Mouse (Mus musculus) heart, adult 11 months (tissue): ENCODE data around the gene Creb3l1.

ENCODE experiments used
- DNase-seq: peaks from one replicate; pipeline ENCODE4 v3.0.0; 2022

Gene Creb3l1

DNA sequence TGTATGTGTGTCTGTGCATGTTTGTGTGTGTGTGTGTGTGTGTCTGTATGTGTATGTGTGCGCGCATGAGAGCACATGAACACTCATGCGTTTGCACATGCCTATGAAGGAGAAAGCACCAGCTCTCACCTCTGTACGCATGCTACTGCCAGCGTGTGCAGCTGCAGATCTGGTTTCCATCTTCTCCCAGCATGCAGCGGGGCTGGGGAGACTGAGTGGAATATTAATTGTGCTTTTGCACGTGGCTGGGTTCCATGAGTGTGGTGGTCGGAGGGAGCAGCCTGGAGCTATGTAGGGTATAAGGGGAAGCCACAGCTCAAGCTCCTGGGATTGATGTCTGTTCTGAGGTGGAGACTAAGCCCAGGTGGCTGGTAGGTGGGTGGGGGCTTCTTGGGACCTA lies 6.3 kb upstream of the Creb3l1 start:
- DNase-seq: peak; percentile 79

DNA sequence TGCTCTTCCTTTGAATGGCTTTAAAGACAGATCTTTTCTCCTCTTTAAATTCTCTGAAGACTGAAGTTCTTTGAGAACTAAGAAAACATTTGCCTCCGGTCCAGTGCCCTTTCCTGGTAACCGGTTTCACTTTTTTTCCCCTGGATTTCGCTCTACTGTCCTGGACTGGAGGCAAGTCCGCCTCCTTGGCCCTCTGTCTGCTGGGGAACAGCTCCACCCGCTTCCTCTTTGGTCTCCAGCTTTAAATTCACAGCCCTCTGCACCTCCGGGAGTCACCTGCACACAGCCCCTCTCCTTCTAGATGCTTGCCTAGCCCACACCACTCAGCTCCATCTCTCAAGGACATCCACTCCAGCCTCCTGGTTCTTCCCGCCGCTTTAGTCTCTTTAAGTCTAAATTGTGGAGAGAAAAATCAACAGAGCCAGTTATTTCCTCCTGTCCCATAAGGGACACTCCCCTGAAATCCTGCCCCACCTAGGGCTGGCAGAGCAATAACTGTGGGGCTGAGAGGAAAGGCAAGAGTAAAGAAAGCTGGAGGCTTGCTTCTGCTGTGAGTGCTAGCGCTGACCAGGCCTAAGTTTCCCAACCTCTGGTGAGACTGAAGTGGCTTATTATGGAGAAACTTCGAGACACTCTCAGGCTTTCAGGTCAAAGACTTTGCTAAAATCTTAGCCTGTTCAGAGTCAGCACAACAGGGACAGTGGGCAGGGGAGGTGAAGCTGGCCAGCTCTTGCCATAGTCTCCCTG lies 5.3 kb upstream of the Creb3l1 start:
- DNase-seq: peak; percentile 87

DNA sequence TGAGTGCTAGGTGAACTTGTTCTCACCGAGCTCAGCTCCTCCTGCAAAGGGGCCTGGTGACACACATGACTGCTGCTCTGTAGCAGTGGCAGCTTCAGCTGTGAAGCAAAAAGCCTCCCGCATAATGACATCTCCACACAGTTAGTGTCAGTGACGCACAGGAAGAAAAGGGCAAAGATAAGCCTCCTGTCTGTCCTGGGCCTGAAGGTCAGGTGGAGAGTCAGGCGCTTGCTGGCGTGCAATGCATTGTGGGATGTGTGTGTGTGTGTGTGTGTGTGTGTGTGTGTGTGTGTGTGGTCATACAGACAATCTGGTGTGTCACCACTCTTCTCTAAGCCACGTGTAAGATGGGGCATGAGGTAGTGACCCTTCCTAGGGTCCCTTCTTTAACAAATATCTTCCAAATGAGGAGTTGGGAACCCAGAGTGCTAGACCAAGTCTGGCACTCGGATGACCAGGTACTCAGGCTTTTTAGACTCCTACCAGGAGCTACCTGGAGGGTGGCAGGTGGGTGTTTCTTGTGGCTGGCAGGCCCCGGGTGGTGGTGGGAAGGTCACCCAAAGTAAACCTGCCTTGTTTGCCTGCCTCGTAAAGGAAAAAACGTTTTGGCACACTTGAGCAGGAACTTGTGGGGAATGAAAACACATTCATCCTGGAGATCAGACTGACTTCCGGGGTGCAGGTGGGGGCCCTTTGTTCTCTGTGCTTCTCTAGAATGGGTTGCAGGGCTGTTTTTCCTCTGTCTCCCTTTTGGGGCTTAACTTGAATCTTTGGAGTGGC lies 3.7 kb upstream of the Creb3l1 start:
- peak; percentile 94 for DNase-seq

DNA sequence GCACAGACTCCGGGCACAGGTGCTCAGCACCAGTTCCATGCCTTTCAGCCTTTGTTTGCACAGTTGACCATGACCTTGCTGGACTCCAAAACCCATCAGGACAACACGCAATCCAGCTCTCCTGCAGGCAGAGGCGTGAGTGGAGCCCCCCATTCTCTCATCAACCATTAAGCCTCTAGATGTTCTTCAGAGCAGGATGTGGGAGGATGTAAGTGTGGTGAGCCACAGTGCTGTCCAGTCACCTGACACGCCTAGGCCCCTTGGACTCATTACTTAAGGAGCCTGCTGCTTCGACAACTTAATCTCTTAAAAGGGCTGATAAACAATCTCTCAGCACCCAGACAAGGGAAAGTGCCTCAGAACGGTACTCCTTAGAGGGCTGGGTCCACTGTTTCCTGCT lies 1.7 kb upstream of the Creb3l1 start:
- peak; percentile 86 for DNase-seq

DNA sequence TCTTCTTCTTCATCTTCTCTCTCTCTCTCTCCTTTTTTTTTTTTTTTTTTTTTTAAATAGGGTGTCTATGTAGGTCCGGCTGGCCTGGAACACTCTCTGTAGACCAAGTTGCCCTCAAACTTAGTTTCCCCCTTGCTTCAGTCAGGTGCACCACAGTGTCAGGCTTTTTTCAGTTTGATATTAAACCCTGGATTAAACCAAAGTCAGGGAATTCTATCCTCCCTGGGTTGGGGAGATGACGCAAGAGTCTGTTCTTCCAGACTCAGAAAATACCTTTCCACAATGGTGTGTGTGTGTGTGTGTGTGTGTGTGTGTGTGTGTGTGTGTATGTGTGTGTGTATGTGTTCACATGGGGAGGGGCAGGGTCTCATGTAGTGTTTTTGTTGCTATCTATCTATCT lies 900 bp upstream of the Creb3l1 start:
- DNase-seq: no peak

DNA sequence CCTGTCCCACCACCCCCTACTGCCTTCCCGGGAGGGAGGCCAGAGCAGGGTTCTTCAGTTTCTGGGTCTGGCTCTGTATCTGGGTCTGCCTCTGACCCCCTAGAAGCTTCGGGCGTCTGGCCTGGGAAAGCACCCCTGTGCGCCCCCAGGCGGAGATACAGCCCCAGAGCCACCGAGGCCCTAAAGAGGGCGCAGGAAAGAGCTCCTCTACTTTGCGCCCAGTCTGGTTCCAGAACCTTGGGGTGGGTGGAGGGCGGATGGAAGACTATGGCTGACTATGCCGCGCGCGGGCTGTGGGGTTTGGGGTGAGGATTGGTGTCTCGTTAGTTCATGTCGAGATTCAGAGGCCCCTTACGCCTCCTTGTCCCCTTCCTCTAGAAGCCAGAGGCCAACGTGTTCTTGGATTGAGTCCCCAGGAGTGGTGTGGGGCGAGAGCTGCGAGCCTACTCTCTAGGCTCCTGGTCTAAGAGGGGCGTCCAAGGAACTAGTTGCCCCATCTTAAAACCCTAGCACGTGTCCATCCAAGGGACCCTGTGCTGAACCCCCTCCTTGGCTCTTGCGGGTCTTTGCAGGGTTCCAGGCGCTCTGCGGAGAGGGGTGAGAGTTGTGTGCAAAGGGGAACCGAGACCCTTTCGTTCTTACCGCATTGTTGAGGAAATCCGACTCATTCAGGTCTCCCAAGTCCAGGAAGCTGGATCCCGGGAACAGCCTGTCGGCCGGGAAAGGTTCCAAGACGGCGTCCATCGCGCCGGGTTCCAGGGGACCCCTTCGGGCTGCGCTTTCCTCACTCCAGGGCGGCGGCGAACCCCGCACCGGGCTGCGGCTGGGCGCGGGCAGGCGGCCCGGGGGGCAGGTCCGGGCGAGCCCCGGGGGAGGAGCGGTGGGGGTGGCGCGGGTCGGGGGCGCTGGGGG lies 684 bp downstream of the Creb3l1 start:
- peak; percentile 96 for DNase-seq

DNA sequence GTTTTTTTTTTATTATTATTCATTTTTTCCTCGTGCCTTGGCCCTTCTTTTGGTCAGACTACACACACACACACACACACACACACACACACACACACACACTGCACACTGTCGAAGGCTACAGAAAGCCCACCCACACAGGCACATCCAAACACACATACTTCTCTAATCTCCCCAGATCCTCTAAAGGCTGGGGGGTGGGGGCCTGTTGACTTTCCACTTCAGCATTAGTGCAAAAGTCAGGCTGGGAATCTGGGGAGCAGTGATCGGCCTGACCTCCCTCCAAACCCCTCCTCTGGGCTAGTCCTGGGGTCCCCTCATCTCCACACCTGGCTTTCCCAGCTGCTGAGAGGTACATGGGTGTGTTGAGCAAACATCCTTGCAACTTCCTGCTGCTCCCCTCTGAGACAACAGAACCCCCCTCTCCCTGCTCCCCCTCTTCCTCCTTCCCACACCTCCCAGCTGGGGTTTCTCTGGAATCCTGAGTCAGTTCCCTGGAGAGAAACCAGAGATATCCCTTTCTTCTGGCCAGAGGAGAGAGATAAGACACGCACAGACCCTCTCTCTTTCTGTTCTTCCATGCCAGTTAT lies 3.5 kb downstream of the Creb3l1 start:
- peak; percentile 95 for DNase-seq

DNA sequence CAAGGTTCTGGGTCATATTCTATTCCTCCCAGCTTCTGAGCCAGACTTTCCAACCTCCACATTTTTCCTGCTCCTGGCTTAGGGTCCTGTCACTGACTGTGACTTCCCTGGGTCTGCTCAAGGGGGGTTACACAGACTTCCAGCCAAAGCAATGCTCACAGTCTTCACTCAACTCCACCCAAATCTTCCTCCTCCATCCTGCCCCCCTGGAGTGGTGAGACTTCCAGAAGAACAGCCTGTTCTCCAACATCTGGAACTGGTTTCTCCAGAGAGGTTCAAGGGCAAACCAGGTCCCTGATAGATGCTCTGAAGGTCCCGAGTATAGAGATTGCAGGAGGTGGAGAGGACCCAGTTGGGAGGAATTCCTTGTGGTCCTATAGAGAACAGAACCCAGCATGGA lies 6.9 kb downstream of the Creb3l1 start:
- DNase-seq: peak; percentile 93

DNA sequence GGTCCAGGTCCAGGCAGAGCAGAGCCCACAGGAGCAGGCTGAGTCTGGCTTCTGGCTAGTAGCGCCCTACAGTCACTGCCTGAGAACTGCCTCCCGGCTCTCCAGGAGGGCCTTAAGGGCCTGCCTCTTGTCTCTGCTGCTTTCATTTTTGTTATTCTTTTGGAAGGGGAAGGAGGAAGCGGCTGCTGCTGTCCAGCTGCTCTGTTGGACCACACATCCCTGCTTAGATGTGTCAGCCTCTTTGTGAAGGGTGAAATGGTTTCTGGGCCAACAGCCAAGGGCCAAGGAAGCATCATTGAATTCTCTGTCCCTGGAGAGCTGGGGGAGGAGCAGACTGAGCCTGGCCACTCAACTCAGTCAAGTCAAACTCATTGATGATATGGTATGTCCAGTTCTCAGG lies 7.3 kb downstream of the Creb3l1 start:
- DNase-seq: peak; percentile 99

DNA sequence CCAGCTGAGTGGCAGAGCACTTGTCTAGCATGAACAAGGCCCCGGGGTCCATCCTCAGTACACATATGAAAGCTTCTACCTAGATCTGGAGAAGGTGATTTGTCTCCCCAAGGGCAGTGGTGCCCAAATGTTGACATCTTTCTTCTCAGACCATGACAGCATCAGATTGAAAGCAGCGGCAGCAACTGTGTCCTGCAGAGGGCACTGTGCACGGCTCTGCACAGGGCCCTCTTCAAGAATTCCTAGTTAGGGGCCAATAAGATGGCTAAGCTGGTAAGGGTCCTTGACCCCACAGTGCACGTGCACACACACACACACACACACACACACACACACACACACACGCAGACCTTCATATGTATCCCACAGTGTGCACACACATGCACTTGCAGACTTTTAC lies 9.4 kb downstream of the Creb3l1 start:
- no peak for DNase-seq

DNA sequence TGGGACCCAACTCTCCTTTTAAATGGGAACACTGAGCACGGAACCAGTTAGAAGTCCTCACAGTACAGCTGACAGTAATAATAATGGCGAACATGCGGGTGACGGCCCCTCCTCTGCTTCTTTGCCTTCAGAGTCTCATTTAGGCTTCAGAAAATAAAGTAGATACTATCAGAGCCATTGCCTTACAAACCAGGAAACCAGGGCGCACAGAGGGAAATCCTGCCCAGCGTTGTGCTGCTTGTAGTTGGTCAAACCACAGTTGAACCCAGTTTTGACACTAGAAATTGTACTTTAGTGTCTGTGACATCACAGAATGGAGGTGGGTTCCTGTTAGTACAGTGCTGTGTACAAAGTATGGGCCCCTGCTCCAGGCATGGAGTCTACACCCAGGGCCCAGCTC lies 10.1 kb downstream of the Creb3l1 start:
- no peak for DNase-seq

DNA sequence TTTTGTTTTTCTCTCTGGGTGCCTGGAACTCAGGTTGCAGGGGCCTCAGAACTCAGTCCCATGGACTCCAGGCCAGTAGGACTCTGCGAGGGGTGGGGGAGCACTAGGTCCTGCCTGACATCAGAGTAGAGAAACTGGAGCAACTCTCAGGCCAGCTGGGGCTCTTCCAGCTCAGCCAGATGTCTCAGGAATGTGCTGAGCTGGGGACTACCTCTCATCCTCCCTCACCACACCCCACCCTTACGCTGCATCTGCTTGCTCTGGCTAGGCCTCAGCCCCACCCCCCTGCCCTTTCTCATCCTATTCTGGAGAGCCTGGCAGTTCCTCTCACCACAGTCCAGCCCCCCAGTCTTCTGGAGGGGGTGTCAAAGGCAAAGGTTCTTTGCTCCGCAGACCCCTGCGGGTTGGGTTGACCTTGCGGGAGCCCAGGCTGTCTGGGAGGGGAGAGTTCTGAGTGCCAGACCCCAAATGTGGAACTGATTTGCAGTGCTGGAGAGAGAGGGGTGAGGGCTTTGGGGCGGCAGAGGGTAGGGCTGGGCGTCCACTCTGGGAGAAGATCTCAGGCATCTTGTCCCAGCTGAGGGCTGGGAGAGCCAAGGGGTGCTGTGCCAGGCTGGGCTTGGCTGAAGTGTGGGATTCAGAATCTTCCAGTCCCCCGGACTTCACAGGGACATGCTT lies 11.4 kb downstream of the Creb3l1 start:
- DNase-seq: peak; percentile 98

DNA sequence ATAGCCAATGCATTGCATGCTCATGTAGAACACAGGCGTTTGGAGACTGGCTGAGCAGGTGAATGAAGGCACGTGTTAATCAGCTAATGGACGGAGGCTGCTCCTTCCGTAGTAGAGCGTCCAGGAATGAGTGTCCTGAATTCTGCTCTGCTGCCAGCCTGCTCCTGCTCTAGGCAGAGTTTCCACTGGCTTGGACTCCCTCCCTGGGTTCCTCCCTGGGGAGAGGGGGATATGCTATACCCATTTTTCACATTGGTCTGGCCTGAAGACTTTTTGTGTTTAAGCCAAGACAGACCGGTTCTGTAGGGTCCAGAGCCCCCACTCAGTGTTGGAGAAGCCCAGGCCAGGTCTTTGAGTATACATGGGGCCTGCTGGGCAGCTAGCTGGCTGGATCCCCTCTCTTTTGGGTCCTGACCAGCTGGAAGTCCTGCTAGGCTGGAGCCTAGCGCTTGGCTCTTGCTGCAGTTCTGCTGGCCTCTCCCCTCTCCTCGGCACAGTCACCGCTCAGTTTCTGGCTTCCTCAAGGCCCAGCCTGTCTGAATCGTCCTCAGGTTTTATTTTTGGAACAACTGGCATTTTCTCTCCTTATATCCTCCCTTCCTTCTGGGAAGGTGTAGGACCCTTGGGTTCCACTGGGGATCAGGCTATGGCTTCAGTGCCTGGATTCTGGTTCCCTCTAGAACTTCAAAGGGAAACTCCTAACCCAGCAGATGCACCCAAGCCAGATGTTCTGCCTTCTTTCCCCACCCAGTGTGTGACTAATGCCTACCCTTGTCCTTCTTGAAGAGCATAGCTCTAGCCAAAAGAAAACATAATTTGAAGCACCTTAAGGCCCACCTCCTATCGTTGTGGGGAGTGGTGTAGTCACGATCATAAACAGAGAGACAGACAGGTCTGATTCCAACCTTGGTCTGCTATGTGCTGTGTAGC lies 12.6 kb downstream of the Creb3l1 start:
- DNase-seq: peak; percentile 92

DNA sequence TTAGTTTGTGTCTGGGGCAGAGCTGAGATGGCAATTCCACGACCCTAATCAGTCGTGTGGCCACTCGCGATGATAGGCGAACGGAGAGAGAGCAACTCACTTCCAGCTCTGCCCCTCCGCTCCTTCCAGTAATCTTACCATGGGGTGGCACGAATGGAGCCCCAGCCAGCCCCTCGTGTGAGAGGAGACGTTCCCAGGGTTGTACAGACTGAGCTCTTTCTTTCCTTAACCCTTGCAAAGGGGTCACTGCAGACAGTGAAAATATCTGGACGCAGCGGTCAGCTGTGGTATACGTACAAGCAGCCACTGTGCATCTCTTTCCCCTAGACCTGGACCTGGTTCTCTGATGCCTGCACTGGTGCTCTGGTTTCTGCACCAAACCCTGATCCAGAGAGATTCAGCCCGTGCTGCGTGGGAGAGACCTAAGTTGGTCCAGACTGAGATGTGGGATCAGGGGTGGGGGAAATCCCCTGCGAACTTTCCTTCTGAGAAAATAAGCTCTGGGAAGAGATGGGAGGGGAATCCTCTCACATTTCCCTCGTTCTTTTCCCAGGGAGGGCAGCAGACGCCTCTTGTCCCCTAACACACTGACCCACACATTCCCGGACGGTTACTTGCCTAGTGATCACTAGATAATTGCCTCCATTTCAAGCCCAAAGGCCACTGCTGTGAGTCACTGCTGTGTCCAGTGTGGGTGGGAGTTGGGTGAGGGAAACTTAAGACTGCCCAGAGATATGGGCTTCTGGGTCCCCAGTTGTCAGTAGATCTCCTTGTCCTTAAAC lies 15.5 kb downstream of the Creb3l1 start:
- DNase-seq: no peak

DNA sequence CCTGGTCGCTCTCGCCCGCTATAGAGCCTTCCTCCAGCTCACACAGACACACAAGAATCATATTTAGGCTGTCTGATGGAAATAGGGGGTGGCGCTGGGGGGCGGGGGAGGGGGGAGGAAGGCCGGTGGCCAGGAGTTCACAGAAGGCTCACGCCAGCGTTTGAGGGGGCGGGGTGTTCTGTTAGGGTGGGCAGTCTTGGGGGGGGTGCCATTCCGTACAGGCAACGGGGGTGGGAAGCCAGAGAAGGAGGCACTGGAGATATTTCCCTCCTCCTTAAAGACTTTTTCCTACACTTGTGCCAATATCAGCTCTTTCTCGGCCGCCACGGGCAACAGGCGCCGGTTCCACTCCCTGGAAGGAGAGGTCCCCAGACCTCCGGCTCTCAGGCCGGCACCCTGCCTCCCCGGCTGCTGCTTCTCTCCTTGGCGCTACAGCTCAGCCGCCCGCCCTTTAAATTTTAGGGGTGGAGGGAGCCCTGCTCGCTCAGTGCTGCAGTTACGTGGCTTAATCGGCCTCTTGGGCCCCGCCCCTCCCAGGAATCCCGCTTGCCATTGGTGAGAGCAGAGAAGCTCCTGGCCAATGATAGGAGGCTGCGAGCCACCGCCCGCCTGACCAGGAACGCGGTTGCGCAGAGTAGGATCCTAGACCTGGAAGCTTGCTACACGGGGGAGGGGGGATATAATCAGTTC lies 16.2 kb downstream of the Creb3l1 start:
- DNase-seq: peak; percentile 100

DNA sequence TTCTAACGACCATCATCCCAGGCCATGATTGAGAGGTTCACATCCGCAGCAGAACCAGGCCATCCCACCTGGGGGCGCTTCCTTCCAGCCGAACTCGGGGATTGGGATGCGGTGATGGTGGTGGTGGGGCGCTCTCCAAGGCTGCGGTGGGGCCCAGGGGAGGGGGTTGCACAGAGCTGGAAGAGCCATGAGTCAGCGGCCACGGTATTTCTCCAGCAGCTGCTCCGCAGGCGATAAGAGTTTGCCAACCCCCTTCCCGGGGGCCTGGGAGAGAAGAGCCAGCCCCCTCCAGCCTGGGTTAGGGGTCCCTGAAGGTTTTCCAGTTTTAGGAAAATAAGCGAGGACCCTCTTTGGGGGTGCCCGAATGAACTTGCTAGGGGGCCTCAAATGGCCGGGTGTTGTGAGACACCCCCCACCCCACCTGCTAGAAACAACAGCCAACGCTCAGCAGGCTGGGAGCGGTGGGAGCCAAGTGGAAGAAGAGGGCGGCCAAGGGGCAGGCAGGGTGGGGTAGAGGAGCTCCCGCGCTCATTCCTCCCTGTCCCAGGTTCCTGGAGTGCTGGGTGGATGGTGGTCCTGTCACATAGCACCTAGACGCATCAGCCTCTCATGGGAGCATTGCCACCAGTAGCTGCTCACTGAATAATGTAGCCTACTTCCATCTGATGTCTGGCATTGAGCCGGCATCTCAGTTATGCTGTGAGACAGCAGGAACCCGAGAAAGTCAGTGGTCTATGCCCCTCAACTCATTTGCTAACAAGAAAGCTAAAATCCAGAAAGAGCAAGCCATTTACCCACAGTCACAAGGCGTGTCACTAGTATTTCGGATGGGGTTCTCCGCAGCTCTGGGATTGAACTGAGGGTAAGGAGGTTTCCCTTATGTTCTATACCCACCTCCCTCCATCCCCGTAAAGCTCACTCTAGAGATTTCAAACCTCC lies 17.1 kb downstream of the Creb3l1 start:
- DNase-seq: peak; percentile 98

DNA sequence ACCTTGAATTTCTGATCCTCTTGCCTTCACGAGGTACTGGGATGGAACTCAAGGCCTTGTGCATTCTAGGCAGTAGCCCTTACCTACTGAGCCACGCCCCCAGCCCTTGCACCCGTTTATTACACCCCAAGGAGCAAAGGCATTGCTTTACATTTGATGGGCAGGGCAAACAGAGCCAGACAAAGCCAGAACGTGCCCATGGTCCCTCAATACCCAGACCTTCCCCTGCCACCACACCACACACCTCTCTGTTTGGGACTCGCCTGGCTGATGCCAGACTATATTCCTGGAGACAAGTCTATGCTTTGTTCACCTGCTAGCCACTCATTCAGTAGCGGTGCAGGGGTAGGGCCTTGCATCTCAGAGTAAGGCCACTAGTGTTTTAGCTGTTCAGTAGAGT lies 17.8 kb downstream of the Creb3l1 start:
- peak; percentile 92 for DNase-seq

DNA sequence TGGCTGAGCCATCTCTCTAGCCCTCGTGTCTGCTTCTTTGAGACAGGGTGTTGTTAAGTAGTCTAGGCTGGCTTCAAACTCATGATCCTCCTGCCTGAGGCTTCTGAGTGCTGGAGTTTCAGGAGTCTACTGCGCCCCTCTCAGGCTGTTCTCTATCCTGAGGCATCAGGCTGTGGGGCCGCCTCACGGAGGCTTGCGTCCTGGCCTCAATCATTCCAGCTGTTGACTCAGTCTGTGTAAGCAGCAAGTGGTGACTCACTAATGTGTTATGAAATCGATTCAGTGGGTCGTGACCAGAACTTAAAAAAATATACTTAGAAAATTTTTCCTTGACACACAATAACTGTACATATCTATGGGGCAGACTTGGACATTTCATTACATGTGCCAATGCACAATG lies 19.7 kb downstream of the Creb3l1 start:
- DNase-seq: peak; percentile 95
